Mouse (Mus musculus) stomach, embryonic 15.5 days (tissue): Measurements from ENCODE around the gene H2-Q7. TPM values are rescaled to one million over a fixed set of nuclear protein-coding genes. Genes with fewer than 3 reads are reported as not detected.

Experiments
- ATAC-seq: fragments of 200-750 bp; cut with Nextera tagmentation; 2 replicates; pipeline ENCODE4 v1.8.0; 2017; ENCODE audit warnings: low read depth, moderate number of reproducible peaks, moderate TSS enrichment; ENCODE audit not compliant: insufficient read depth, low FRiP score
- H3K27ac ChIP-seq: fragments of 300-500 bp; sonication (generic); 2 replicates; pipeline ENCODE4 v1.5.1; 2015; ENCODE audit warnings: mild to moderate bottlenecking, inconsistent platforms
- H3K27me3 ChIP-seq: fragments of 300-500 bp; sonication (generic); replicated peaks from 2 replicates; pipeline ENCODE4 v1.6.1; 2015; ENCODE audit warnings: inconsistent platforms
- H3K36me3 ChIP-seq: fragments of 300-500 bp; sonication (generic); 2 replicates; pipeline ENCODE4 v1.6.1; 2015; ENCODE audit warnings: inconsistent platforms
- H3K4me1 ChIP-seq: fragments of 300-500 bp; sonication (generic); 2 replicates; pipeline ENCODE4 v1.6.1; 2015; ENCODE audit warnings: inconsistent platforms
- H3K4me2 ChIP-seq: fragments of 300-500 bp; sonication (generic); 2 replicates; pipeline ENCODE4 v1.6.1; 2015; ENCODE audit warnings: mild to moderate bottlenecking, inconsistent platforms
- H3K4me3 ChIP-seq: fragments of 300-500 bp; sonication (generic); replicated peaks from 2 replicates; pipeline ENCODE4 v1.5.1; 2015; ENCODE audit warnings: inconsistent platforms
- H3K9ac ChIP-seq: fragments of 300-500 bp; sonication (generic); 2 replicates; pipeline ENCODE4 v1.6.1; 2015; ENCODE audit warnings: inconsistent platforms
- H3K9me3 ChIP-seq: fragments of 300-500 bp; sonication (generic); 2 replicates; pipeline ENCODE4 v1.6.1; 2016; ENCODE audit warnings: inconsistent platforms
- WGBS: fragments of 180-500 bp; shearing (Covaris S2); methylation state at CpG from one replicate; pipeline ENCODE4 v1.1.7; 2015; 5-methylcytosine and 5-hydroxymethylcytosine counted together
- polyA plus RNA-seq: library from polyadenylated mRNA; unstranded; fragments of >200 nt; fragmentation: Nextera tagmentation; extraction: Ambion mirVana; gene quantifications from 2 replicates; pipeline ENCODE4 v1.2.1, GENCODE M21; 2015

The H2-Q7 gene
- polyA plus RNA-seq, 1 experiment from 2014 or later: 5.6 TPM

GRCm38 (mm10) chr17:35488041-35488440 lies 49.1 kb downstream of the H2-Q7 start:
- no peak for ATAC-seq
- Histone ChIP-seq H3K27ac (no peak overlapping the region), H3K4me2 (no peak overlapping the region), H3K36me3 (no peaks in the 10 kb centered on the region), H3K27me3 (no peaks in the 10 kb centered on the region), H3K9me3 (no peaks in the 10 kb centered on the region), H3K9ac (no peak overlapping the region), H3K4me1 (no peaks in the 10 kb centered on the region), H3K4me3 (no peak overlapping the region)
- WGBS: 92% methylated on average over 2 of the region's 2 CpGs

- WGBS: 67% methylated on average over 5 of the region's 5 CpGs
- Histone ChIP-seq H3K27ac (no peak overlapping the region), H3K4me3 (no peak overlapping the region), H3K4me2 (no peak overlapping the region), H3K36me3 (no peaks in the 10 kb centered on the region), H3K9ac (no peak overlapping the region), H3K4me1 (no peaks in the 10 kb centered on the region), H3K27me3 (no peaks in the 10 kb centered on the region), H3K9me3 (no peaks in the 10 kb centered on the region)
- ATAC-seq: no peak
These were observed 51.4 kb downstream of the H2-Q7 start for GRCm38 (mm10) chr17:35490320-35490719.

Other genes with a start within 250 kb of the H2-Q7 start
- gene Ltb, start 244.7 kb upstream of the H2-Q7 start, polyA plus RNA-seq: 3.7 and 5.5 TPM in 2 replicates
- 0.18 and 0.28 TPM in 2 replicates for gene Tnf, start 237.1 kb upstream of the H2-Q7 start, polyA plus RNA-seq
- gene Lta, start 233.8 kb upstream of the H2-Q7 start, polyA plus RNA-seq: 0.77 and 0.83 TPM in 2 replicates
- gene Gm16181, start 218.3 kb upstream of the H2-Q7 start, polyA plus RNA-seq: 0.86 TPM in 1 of 2 replicates, not detected in the other
- 5.1 and 5.9 TPM in 2 replicates for gene Atp6v1g2, start 205.5 kb upstream of the H2-Q7 start, polyA plus RNA-seq
- gene Nfkbil1, start 203.4 kb upstream of the H2-Q7 start, polyA plus RNA-seq: 12.5 and 14.1 TPM in 2 replicates
- 361 and 392 TPM in 2 replicates for gene Ddx39b, start 197.4 kb upstream of the H2-Q7 start, polyA plus RNA-seq
- 135 and 148 TPM in 2 replicates for gene H2-D1, start 176.4 kb upstream of the H2-Q7 start, polyA plus RNA-seq
- gene H2-Q1, start 118.8 kb upstream of the H2-Q7 start, polyA plus RNA-seq: 0.92 and 1.4 TPM in 2 replicates
- gene H2-Q2, start 96.9 kb upstream of the H2-Q7 start, polyA plus RNA-seq: 15.1 and 21.0 TPM in 2 replicates
- gene H2-Q4, start 59.5 kb upstream of the H2-Q7 start, polyA plus RNA-seq: 4.8 and 4.9 TPM in 2 replicates
- gene H2-Q6, start 14.3 kb upstream of the H2-Q7 start, polyA plus RNA-seq: 1.3 and 1.7 TPM in 2 replicates
- gene H2-Q10, start 30.9 kb downstream of the H2-Q7 start, polyA plus RNA-seq: 16.3 and 29.3 TPM in 2 replicates
- 0.13 TPM in 1 of 2 replicates, not detected in the other for gene Pou5f1, start 66.9 kb downstream of the H2-Q7 start, polyA plus RNA-seq
- 76.2 and 78.4 TPM in 2 replicates for gene Tcf19, start 77.7 kb downstream of the H2-Q7 start, polyA plus RNA-seq
- 19.7 and 20.1 TPM in 2 replicates for gene Cchcr1, start 77.9 kb downstream of the H2-Q7 start, polyA plus RNA-seq
- 0.74 and 1.0 TPM in 2 replicates for gene Psors1c2, start 94.0 kb downstream of the H2-Q7 start, polyA plus RNA-seq
- gene Cdsn, start 113.0 kb downstream of the H2-Q7 start, polyA plus RNA-seq: 0.31 and 2.1 TPM in 2 replicates
- 10.2 and 36.1 TPM in 2 replicates for gene 2300002M23Rik, start 128.3 kb downstream of the H2-Q7 start, polyA plus RNA-seq
- 10.6 TPM in 2 replicates for gene Sfta2, start 162.4 kb downstream of the H2-Q7 start, polyA plus RNA-seq
- gene Gm9573, start 187.5 kb downstream of the H2-Q7 start, polyA plus RNA-seq: 0.62 and 0.89 TPM in 2 replicates
- 19.5 and 29.5 TPM in 2 replicates for gene Mucl3, start 204.5 kb downstream of the H2-Q7 start, polyA plus RNA-seq
- 18.6 and 21.5 TPM in 2 replicates for gene Vars2, start 228.4 kb downstream of the H2-Q7 start, polyA plus RNA-seq
- 36.3 and 39.9 TPM in 2 replicates for gene Gtf2h4, start 234.6 kb downstream of the H2-Q7 start, polyA plus RNA-seq